Mouse (Mus musculus) midbrain, embryonic 13.5 days (tissue): ENCODE results near the gene Pde11a. TPM values are rescaled to one million over a fixed set of nuclear protein-coding genes. Genes with fewer than 3 reads are reported as not detected.

Experiments
- ATAC-seq: fragments of 200-750 bp; cut with Nextera tagmentation; 2 replicates; pipeline ENCODE4 v1.8.0; 2017; ENCODE audit warnings: mild to moderate bottlenecking, moderate TSS enrichment, moderate library complexity
- H3K27ac ChIP-seq: fragments of 300-500 bp; sonication (generic); 2 replicates; pipeline ENCODE4 v1.5.1; 2015; ENCODE audit warnings: inconsistent platforms, mild to moderate bottlenecking, moderate library complexity
- H3K27me3 ChIP-seq: fragments of 300-500 bp; sonication (generic); 2 replicates; pipeline ENCODE4 v1.6.1; 2015; ENCODE audit warnings: mild to moderate bottlenecking, inconsistent platforms
- H3K36me3 ChIP-seq: fragments of 300-500 bp; sonication (generic); 2 replicates; pipeline ENCODE4 v1.6.1; 2015; ENCODE audit warnings: mild to moderate bottlenecking, inconsistent platforms
- H3K4me1 ChIP-seq: fragments of 300-500 bp; sonication (generic); replicated peaks from 2 replicates; pipeline ENCODE4 v1.6.1; 2015; ENCODE audit warnings: inconsistent platforms
- H3K4me2 ChIP-seq: fragments of 300-500 bp; sonication (generic); replicated peaks from 2 replicates; pipeline ENCODE4 v1.6.1; 2015; ENCODE audit warnings: moderate library complexity, mild to moderate bottlenecking, inconsistent platforms
- H3K4me3 ChIP-seq: fragments of 300-500 bp; sonication (generic); replicated peaks from 2 replicates; pipeline ENCODE4 v1.5.1; 2015; ENCODE audit warnings: mild to moderate bottlenecking, inconsistent platforms
- H3K9ac ChIP-seq: fragments of 300-500 bp; sonication (generic); replicated peaks from 2 replicates; pipeline ENCODE4 v1.6.1; 2015; ENCODE audit warnings: mild to moderate bottlenecking, inconsistent platforms
- H3K9me3 ChIP-seq: fragments of 300-500 bp; sonication (generic); 2 replicates; pipeline ENCODE4 v1.6.1; 2016; ENCODE audit warnings: mild to moderate bottlenecking, inconsistent platforms
- WGBS: fragments of 180-500 bp; shearing (Covaris S2); methylation state at CpG from one replicate; pipeline ENCODE4 v1.1.7; 2015; 5-methylcytosine and 5-hydroxymethylcytosine counted together
- polyA plus RNA-seq: library from polyadenylated mRNA; unstranded; fragments of >200 nt; fragmentation: Nextera tagmentation; extraction: Ambion mirVana; gene quantifications from 2 replicates; pipeline ENCODE4 v1.2.1, GENCODE M21; 2015

Gene Pde11a
- polyA plus RNA-seq: 0.44 and 0.86 TPM in 2 replicates

DNA sequence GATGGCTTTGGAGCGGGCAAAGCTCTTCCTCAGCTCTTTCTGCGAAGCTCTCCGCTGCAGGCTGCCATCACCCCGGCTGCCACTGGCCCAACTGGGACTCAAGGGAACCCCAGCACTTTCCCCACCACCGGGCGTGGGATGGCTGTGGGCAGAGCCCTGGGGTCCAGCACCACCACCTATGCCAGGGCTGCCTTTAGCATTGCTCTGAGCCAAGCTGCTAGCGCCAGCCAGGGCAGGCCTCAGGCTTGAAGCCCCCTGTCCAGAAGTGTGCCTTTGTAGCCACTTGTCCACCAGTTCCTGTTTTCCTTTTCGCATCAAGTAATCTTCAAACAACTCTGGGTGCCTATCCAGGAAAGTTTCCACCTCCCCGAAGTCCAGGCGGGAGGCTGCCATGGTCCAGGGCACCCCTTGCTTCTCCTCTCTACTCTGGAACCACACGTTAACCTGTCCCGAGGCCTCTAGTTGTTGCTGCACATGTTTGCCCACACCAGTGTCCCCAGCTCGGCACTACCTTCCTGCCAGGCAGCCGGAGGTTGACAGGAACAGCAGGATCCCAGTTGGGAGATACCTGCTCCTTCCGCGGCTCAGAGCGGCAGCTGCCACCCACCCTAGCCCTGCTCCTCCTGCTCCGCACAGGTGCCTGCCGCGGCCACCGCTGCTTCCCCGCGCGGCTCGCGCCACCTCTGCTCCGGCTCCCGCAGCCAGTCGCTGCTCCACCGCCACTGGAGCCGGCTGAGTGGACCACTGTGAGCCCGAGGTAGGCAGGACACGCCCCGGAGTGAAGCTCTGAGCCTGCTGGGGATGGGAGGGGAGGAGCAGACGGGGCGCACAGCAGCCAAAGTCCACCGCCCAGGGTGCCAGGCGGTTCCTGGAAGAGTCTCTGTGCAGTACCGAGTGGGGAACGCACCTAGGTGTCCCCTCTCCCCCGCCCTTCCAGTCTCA, at the start of gene Pde11a:
Gene Pde11a, minus strand, starts transcription at position 560 of the 942 bp plus-strand sequence.
- peak within 1 kb of the TSS; percentile 52 for H3K4me3 ChIP-seq
- no peaks in the 10 kb centered on the region for H3K36me3 ChIP-seq
- H3K27me3 ChIP-seq: peaks cover 24% of the 10 kb centered on the region
- ATAC-seq: peak; percentile 79
- 16% methylated on average over 39 of the region's 41 CpGs for WGBS
- H3K9me3 ChIP-seq: no peaks in the 10 kb centered on the region
- peaks cover 12% of the 10 kb centered on the region for H3K4me1 ChIP-seq
- H3K4me2 ChIP-seq: peak within 1 kb of the TSS; percentile 96
- H3K9ac ChIP-seq: peak within 1 kb of the TSS; percentile 63
- H3K27ac ChIP-seq: no peak within 1 kb of the TSS

- H3K27ac ChIP-seq: no peak overlapping the region
- ATAC-seq: no peak
- no peaks in the 10 kb centered on the region for H3K4me1 ChIP-seq
- no peaks in the 10 kb centered on the region for H3K27me3 ChIP-seq
- no peak overlapping the region for H3K4me3 ChIP-seq
- no peak overlapping the region for H3K4me2 ChIP-seq
- peaks cover 34% of the 10 kb centered on the region for H3K36me3 ChIP-seq
- H3K9me3 ChIP-seq: no peaks in the 10 kb centered on the region
- H3K9ac ChIP-seq: no peak overlapping the region
Measured at GRCm38 (mm10) chr2:76386531-76386930, 48.0 kb upstream of the Pde11a start.

GRCm38 (mm10) chr2:76378646-76379045, 40.1 kb upstream of the Pde11a start:
- Histone ChIP-seq H3K4me2 (no peak overlapping the region), H3K27me3 (no peaks in the 10 kb centered on the region), H3K4me1 (no peaks in the 10 kb centered on the region), H3K27ac (no peak overlapping the region), H3K4me3 (no peak overlapping the region), H3K9me3 (no peaks in the 10 kb centered on the region), H3K9ac (no peak overlapping the region), H3K36me3 (peaks cover 80% of the 10 kb centered on the region)
- 96% methylated on average over 19 of the region's 19 CpGs for WGBS
- ATAC-seq: no peak

DNA sequence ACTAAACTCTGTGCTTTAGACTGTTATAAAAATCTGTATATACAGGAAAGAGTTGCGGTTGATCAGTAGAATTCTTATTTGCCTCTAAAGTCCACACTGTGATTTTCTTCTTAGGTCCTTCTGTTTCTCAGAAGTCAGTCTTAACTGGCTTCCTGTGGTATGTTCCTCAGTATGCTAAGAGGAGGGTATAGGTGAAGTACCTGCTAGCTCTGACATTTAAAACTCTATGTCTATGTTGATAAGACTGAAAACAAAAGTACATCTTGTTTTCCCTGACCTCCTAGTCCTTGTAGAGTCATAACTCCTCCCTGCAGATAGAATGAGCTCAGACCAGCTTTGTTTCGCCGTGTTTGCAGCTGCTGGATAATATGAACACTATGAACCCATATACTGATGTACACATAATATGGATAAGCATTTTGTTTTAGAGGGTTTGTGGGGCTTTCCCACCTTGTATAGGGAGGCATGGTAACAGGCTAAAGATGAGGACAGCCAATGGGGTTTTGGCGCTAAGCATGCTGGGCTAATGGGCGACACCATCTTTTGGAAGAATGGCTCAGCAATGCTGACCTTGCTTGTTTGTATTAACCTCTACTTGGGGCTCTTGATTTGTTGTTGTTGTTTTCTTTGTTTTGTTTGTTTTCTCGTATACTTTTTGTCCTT, 36.1 kb upstream of the Pde11a start:
- Histone ChIP-seq H3K27me3 (no peaks in the 10 kb centered on the region), H3K4me3 (no peak overlapping the region), H3K36me3 (peaks cover 63% of the 10 kb centered on the region), H3K4me1 (peaks cover 12% of the 10 kb centered on the region), H3K9ac (no peak overlapping the region), H3K4me2 (no peak overlapping the region), H3K27ac (no peak overlapping the region), H3K9me3 (no peaks in the 10 kb centered on the region)
- 94% methylated on average over 6 of the region's 6 CpGs for WGBS
- ATAC-seq: no peak

DNA sequence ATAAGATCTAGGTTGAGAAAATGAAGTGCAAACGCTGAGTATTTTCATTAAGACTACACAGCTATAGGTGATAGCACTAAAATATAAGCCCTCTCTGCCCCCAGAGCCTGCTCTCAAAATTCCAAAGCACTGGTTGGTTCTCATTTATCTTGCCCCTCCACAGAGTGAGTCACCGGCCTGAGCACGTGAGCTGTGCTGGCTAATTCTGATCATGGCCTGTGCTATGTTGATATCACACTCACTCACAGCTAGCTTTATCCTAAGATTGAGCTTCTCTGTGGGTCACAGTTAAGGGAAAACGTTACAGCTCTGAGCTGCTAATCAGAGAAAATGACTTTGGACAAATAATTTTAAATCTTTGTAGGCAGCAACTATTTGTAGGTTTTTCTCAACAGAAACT, 33.7 kb upstream of the Pde11a start:
- no peaks in the 10 kb centered on the region for H3K9me3 ChIP-seq
- 89% methylated on average over 4 of the region's 4 CpGs for WGBS
- no peak for ATAC-seq

GRCm38 (mm10) chr2:76370656-76370922, 32.0 kb upstream of the Pde11a start:
- Histone ChIP-seq H3K27ac (no peak overlapping the region; the same call in 1 of the 2 replicates), H3K4me2 (peak overlapping the region; percentile 94), H3K9ac (peak overlapping the region; percentile 93), H3K4me3 (peak overlapping the region; percentile 98), H3K4me1 (peaks cover 15% of the 10 kb centered on the region), H3K27me3 (no peaks in the 10 kb centered on the region), H3K36me3 (peaks cover 33% of the 10 kb centered on the region), H3K9me3 (no peaks in the 10 kb centered on the region)
- WGBS: 4% methylated on average over 7 of the region's 7 CpGs
- no peak for ATAC-seq

More for the DNA sequence above, 33.7 kb upstream of the Pde11a start:
- Histone ChIP-seq H3K36me3 (peaks cover 41% of the 10 kb centered on the region), H3K4me3 (no peak overlapping the region), H3K4me1 (peaks cover 15% of the 10 kb centered on the region), H3K9ac (no peak overlapping the region), H3K4me2 (no peak overlapping the region), H3K27me3 (no peaks in the 10 kb centered on the region), H3K27ac (no peak overlapping the region)

DNA sequence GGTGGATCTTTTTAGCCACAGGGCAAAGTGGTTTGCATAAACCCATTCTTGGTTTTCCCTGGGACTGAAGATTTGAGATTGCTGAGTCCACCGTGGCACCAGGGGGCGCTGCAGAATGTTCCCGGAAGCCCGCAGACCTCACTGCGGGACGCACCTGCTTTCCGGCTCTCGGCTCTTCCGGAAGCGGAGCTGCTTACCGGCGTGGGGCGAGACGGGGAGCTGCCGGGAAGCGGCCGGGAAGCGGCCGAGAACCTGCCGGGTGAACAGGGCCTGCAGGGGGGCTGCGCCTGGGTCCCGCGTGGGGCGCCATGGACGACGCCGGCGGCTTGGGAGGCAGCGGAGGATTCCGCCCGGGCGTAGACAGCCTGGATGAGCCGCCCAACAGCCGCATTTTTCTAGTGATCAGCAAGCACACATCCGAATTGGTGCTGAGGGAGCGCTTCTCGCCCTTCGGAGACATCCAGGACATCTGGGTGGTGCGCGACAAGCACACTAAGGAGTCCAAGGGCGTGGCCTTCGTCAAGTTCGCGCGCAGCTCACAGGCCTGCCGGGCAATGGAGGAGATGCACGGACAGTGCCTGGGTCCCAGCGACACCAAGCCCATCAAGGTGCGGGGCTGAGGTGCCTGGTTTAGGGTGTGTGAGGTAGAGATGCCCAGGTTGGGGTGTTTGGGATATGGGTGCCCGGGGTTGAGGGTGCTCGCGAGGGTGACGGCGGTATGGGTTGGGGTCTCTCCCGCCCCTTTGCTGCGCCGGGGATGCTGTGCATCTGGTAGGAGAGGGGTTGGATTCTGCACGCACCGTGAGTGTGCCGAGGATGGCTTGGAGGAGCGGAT, 31.5 kb upstream of the Pde11a start, which contains the start of gene Rbm45:
Gene Rbm45, plus strand, starts transcription at position 164 of the 835 bp plus-strand sequence.
- Histone ChIP-seq H3K4me2 (peak within 1 kb of the TSS; percentile 94), H3K9me3 (no peaks in the 10 kb centered on the region), H3K9ac (peak within 1 kb of the TSS; percentile 93), H3K27ac (peak within 1 kb of the TSS; percentile 65), H3K27me3 (no peaks in the 10 kb centered on the region), H3K4me3 (peak within 1 kb of the TSS; percentile 98), H3K4me1 (peaks cover 15% of the 10 kb centered on the region), H3K36me3 (peaks cover 27% of the 10 kb centered on the region)
- peak; percentile 93 for ATAC-seq
- WGBS: under 1% methylated on average over 61 of the region's 61 CpGs

DNA sequence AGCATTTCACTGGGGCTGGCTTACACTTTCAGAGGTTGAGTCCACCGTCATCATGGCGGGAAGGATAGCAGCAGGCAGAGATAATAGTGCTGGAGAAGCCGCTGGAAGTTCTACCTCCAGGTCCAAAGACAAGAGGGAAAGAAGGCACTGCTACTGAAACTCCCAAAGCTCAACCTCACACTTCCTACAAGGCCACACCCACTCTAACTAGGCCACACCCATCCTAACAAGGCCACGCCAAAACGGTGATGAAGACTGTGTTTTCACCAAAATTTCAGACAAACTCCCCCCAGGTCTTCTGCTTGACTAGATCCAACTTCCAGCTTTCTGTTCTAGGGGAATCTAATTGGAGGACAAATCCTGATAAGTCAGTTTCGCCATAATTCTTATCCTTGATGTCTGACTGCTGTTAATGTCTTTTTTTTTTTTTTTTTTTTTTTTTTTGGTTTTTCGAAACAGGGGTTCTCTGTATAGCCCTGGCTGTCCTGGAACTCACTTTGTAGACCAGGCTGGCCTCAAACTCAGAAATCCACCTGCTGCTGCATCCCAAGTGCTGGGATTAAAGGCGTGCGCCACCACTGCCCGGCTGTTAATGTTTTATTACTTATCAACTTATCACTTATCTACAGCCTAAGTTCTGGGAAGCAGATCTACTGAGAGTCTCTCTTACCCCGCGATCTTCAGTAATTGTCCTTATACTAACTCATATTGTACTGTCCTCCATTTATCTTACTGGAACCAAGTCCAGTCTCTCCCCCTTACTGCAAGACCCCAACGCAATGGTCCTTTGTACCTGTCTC, 30.5 kb upstream of the Pde11a start:
- peak; percentile 22; the same call in 1 of the 2 replicates for ATAC-seq
- Histone ChIP-seq H3K27ac (no peak overlapping the region), H3K9me3 (no peaks in the 10 kb centered on the region), H3K4me1 (peaks cover 15% of the 10 kb centered on the region), H3K27me3 (no peaks in the 10 kb centered on the region), H3K4me2 (peak overlapping the region; percentile 94; the same call in 1 of the 2 replicates), H3K4me3 (no peak overlapping the region), H3K9ac (no peak overlapping the region), H3K36me3 (peaks cover 20% of the 10 kb centered on the region)
- 73% methylated on average over 13 of the region's 13 CpGs for WGBS

GRCm38 (mm10) chr2:76367188-76367922, 28.8 kb upstream of the Pde11a start:
- Histone ChIP-seq H3K36me3 (peaks cover 4% of the 10 kb centered on the region), H3K4me2 (no peak overlapping the region), H3K9me3 (no peaks in the 10 kb centered on the region), H3K27me3 (no peaks in the 10 kb centered on the region), H3K4me1 (peaks cover 15% of the 10 kb centered on the region), H3K27ac (no peak overlapping the region), H3K9ac (no peak overlapping the region), H3K4me3 (no peak overlapping the region)
- WGBS: 19% methylated on average over 9 of the region's 9 CpGs
- no peak for ATAC-seq

DNA sequence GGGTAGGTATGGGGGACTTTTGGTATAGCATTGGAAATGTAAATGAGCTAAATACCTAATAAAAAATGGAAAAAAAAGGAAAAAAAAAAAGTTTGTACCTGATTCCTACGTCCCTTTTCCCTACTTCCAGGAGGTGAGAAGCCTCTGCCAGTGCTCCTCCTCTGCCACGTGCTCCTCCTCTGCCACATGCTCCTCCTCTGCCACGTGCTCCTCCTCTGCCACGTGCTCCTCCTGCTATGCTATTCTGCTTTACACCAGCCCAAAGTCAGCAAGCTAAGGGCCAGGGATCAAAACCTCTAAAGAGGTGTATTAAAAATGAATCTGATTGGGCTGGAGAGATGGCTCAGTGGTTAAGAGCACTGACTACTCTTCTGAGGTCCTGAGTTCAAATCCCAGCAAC, 27.2 kb upstream of the Pde11a start:
- no peak overlapping the region for H3K27ac ChIP-seq
- no peaks in the 10 kb centered on the region for H3K9me3 ChIP-seq
- ATAC-seq: no peak
- 76% methylated on average over 4 of the region's 4 CpGs for WGBS
- H3K9ac ChIP-seq: no peak overlapping the region
- no peaks in the 10 kb centered on the region for H3K27me3 ChIP-seq
- H3K36me3 ChIP-seq: no peaks in the 10 kb centered on the region
- H3K4me1 ChIP-seq: peaks cover 7% of the 10 kb centered on the region
- no peak overlapping the region for H3K4me3 ChIP-seq
- H3K4me2 ChIP-seq: no peak overlapping the region

- no peak for ATAC-seq
- Histone ChIP-seq H3K36me3 (no peaks in the 10 kb centered on the region), H3K27me3 (no peaks in the 10 kb centered on the region), H3K4me1 (no peaks in the 10 kb centered on the region), H3K4me2 (no peak overlapping the region), H3K9ac (no peak overlapping the region), H3K27ac (no peak overlapping the region), H3K4me3 (no peak overlapping the region), H3K9me3 (no peaks in the 10 kb centered on the region)
- 57% methylated on average over 2 of the region's 2 CpGs for WGBS
Measured at GRCm38 (mm10) chr2:76362111-76362510, 23.5 kb upstream of the Pde11a start.
